ENCODE assay signal across 7 mouse cellular contexts in the genomic region with DNA sequence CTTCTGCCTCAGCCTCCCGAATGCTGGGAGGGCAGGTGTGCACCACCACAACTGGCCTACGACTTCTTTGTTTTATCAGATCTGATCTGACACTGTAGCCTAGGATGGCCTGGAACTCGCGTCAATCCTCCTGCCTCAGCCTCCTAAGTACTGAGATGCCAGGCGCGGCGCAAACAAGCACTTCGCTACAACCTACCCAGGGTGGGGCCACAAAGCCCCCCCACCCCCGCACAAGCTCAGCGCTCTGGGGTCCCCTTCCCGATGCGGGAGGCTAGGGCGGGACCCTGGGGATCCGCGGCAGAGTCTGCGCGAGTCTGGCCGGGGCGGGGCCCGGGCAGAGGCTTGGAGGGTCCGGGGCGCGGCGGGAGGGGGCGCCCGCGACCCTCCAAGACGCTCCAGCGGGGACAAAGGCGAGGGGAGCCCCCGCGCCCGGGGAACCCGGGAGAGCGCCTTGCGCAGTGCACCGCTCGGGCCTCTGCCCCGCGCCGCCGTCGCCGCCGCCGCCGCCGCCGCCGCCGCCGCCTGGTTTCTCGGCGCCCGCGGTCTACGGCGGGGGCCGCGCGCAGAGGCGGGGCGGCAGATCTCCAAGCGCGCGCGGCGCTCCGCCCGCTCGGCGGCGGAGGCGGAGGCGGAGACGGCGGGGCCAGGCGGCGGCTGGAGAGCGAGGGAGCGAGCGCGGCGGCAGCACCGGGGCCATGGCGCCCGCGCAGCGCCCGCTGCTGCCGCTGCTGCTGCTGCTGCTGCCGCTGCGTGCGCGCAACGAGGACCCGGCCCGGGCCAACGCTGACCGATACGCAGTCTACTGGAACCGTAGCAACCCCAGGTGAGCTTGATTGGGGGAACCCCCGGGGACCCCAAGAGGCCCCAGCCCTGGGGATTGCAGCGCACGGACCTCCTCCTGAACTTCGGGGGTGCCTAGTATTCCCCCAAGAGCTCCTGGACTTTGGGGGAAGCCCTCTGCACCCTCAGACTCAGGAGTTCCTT. TPM values are rescaled to one million over a fixed set of nuclear protein-coding genes. Genes with fewer than 3 reads are reported as not detected.
A peak's percentile ranks its signal among the peaks of the same experiment; 100 is the strongest.
DNase-seq lines count a peak whose midpoint lies in the region; ATAC-seq and TF ChIP-seq lines count a peak whose summit lies in the region.

A gene (plus strand): TSS at position 415 of the 984 bp plus-strand sequence.

- no peak for TF ChIP-seq POLR2A in testis, adult 2 months (IDR thresholded peaks at IDR 0.05; ENCODE audit: control insufficient read depth, low read depth, low read length)
- TF ChIP-seq POLR2A in brain, embryonic 14.5 days (IDR thresholded peaks at IDR 0.05; ENCODE audit: borderline replicate concordance, extremely low read depth, insufficient read depth, insufficient read length, poor library complexity, severe bottlenecking): peak; percentile 64

- peak; percentile 81 for ATAC-seq in forebrain, embryonic 12.5 days (ENCODE audit: low FRiP score)
- ATAC-seq in intestine, embryonic 16.5 days: peak; percentile 60
- ATAC-seq in midbrain, embryonic 12.5 days (ENCODE audit: low FRiP score, low read depth): peak; percentile 87

- no peak for DNase-seq in testis, postnatal 14 days (ENCODE audit: low spot score)
- DNase-seq in brain, embryonic 14.5 days (ENCODE audit: low read depth): peak; percentile 86
- no peak for DNase-seq in natural killer cell, adult 2 months (ENCODE audit: low spot score in 2 of 2)

- no peak for TF ChIP-seq CTCF in testis, adult 2 months (IDR thresholded peaks at IDR 0.05; ENCODE audit: control insufficient read depth, insufficient read depth, insufficient replicate concordance, low read depth, low read length)
- TF ChIP-seq CTCF in brain, embryonic 14.5 days (IDR thresholded peaks at IDR 0.05; ENCODE audit: borderline replicate concordance, extremely low read depth, insufficient read depth, insufficient read length): no peak

- peak within 1 kb of the TSS; percentile 87 for H3K4me2 ChIP-seq in forebrain, embryonic 12.5 days
- H3K4me2 ChIP-seq in intestine, embryonic 16.5 days (ENCODE audit: low read depth, low read length): peak within 1 kb of the TSS; percentile 79
- H3K4me2 ChIP-seq in midbrain, embryonic 12.5 days (replicated peaks): peak within 1 kb of the TSS; percentile 70

- H3K9me3 ChIP-seq in forebrain, embryonic 12.5 days: no peaks in the 10 kb centered on the region
- H3K9me3 ChIP-seq in intestine, embryonic 16.5 days (ENCODE audit: control insufficient read depth, low read length): no peaks in the 10 kb centered on the region
- no peaks in the 10 kb centered on the region for H3K9me3 ChIP-seq in midbrain, embryonic 12.5 days

- H3K4me3 ChIP-seq in testis, adult 2 months (ENCODE audit: control insufficient read depth, low read depth, low read length): peak within 1 kb of the TSS; percentile 58
- H3K4me3 ChIP-seq in forebrain, embryonic 12.5 days (replicated peaks): peak within 1 kb of the TSS; percentile 93
- peak within 1 kb of the TSS; percentile 73 for H3K4me3 ChIP-seq in intestine, embryonic 16.5 days (ENCODE audit: low read length)
- H3K4me3 ChIP-seq in midbrain, embryonic 12.5 days: peak within 1 kb of the TSS; percentile 96

- 1% methylated on average over 62 of the region's 106 CpGs for WGBS in forebrain, embryonic 12.5 days
- WGBS in intestine, embryonic 16.5 days: 2% methylated on average over 102 of the region's 106 CpGs
- 2% methylated on average over 67 of the region's 106 CpGs for WGBS in midbrain, embryonic 12.5 days

- peaks cover 11% of the 10 kb centered on the region for H3K4me1 ChIP-seq in testis, adult 2 months (ENCODE audit: control insufficient read depth, insufficient read depth, low read length)
- peaks cover 65% of the 10 kb centered on the region for H3K4me1 ChIP-seq in forebrain, embryonic 12.5 days
- H3K4me1 ChIP-seq in intestine, embryonic 16.5 days (ENCODE audit: control insufficient read depth, insufficient read depth, low read length): peaks cover 9% of the 10 kb centered on the region
- peaks cover 51% of the 10 kb centered on the region for H3K4me1 ChIP-seq in midbrain, embryonic 12.5 days

- no peaks in the 10 kb centered on the region for H3K36me3 ChIP-seq in testis, adult 2 months (ENCODE audit: control insufficient read depth, insufficient read depth, low read length)
- no peaks in the 10 kb centered on the region; the same call in 1 of the 2 replicates for H3K36me3 ChIP-seq in forebrain, embryonic 12.5 days (replicated peaks)
- H3K36me3 ChIP-seq in intestine, embryonic 16.5 days (ENCODE audit: control insufficient read depth, insufficient read depth, low read length): no peaks in the 10 kb centered on the region
- H3K36me3 ChIP-seq in midbrain, embryonic 12.5 days: peaks cover 27% of the 10 kb centered on the region

- no peak within 1 kb of the TSS for H3K27ac ChIP-seq in testis, adult 2 months (ENCODE audit: control insufficient read depth, insufficient read depth, low read depth, low read length)
- H3K27ac ChIP-seq in forebrain, embryonic 12.5 days: peak within 1 kb of the TSS; percentile 85
- peak within 1 kb of the TSS; percentile 14; the same call in 1 of the 2 replicates for H3K27ac ChIP-seq in intestine, embryonic 16.5 days (ENCODE audit: low read length)
- peak within 1 kb of the TSS; percentile 91 for H3K27ac ChIP-seq in midbrain, embryonic 12.5 days (replicated peaks)

- no peaks in the 10 kb centered on the region for H3K27me3 ChIP-seq in testis, adult 2 months (ENCODE audit: control insufficient read depth, insufficient read depth, low read length)
- H3K27me3 ChIP-seq in forebrain, embryonic 12.5 days: no peaks in the 10 kb centered on the region
- no peaks in the 10 kb centered on the region for H3K27me3 ChIP-seq in intestine, embryonic 16.5 days (replicated peaks; ENCODE audit: control insufficient read depth, insufficient read depth, low read length)
- H3K27me3 ChIP-seq in midbrain, embryonic 12.5 days: peaks cover 3% of the 10 kb centered on the region; the same call in 1 of the 2 replicates

- peak within 1 kb of the TSS; percentile 98 for H3K9ac ChIP-seq in forebrain, embryonic 12.5 days
- H3K9ac ChIP-seq in intestine, embryonic 16.5 days (ENCODE audit: low read depth, low read length): peak within 1 kb of the TSS; percentile 80
- peak within 1 kb of the TSS; percentile 99 for H3K9ac ChIP-seq in midbrain, embryonic 12.5 days (replicated peaks)

RNA-seq across cellular contexts. Expression of the gene that starts here (rescaled TPM):
- 1.1 and 1.4 TPM in 2 replicates for polyA plus RNA-seq in testis, adult 2 months (2012; rRNA removed)
- 57.2 and 66.4 TPM in 2 replicates for polyA plus RNA-seq in brain, embryonic 14.5 days (2012; rRNA removed)
- polyA plus RNA-seq in forebrain, embryonic 12.5 days (2016; fragmentation: Nextera tagmentation; extraction: Ambion mirVana): 36.4 and 48.9 TPM in 2 replicates
- 7.4 and 8.1 TPM in 2 replicates for polyA plus RNA-seq in intestine, embryonic 16.5 days (2015; fragmentation: Nextera tagmentation; extraction: Ambion mirVana)
- polyA plus RNA-seq in midbrain, embryonic 12.5 days (2016; fragmentation: Nextera tagmentation; extraction: Ambion mirVana): 114 and 127 TPM in 2 replicates
